Mouse (Mus musculus) left cerebral cortex, postnatal 14 days (tissue): Measurements from ENCODE around the gene Gpr146. TPM values are rescaled to one million over a fixed set of nuclear protein-coding genes. Genes with fewer than 3 reads are reported as not detected.
"Not testable (repeated sequence)": the region's sequence is repeated elsewhere in the genome, so short reads cannot be mapped to it uniquely, and the experiment has no call there.

Source experiments
- DNase-seq, 2 experiments: peaks; one replicate each; pipeline ENCODE4 v3.0.0; 2021 to 2022; ENCODE audit warnings: low spot score in 2 of 2, mixed read lengths in 1 of 2
- intact Hi-C: fragments of 180-260 bp; cut with DNase I; formaldehyde crosslinking; loops from one replicate; pipeline ENCODE4 v1.15.1; 2025
- total RNA-seq, 2 experiments: library from RNA; stranded (reverse); gene quantifications; 2 replicates each; pipeline ENCODE4 v1.2.3; 2021

Gpr146 gene
- total RNA-seq, 2 experiments from 2014 or later = 11.0 to 11.3 TPM

DNA sequence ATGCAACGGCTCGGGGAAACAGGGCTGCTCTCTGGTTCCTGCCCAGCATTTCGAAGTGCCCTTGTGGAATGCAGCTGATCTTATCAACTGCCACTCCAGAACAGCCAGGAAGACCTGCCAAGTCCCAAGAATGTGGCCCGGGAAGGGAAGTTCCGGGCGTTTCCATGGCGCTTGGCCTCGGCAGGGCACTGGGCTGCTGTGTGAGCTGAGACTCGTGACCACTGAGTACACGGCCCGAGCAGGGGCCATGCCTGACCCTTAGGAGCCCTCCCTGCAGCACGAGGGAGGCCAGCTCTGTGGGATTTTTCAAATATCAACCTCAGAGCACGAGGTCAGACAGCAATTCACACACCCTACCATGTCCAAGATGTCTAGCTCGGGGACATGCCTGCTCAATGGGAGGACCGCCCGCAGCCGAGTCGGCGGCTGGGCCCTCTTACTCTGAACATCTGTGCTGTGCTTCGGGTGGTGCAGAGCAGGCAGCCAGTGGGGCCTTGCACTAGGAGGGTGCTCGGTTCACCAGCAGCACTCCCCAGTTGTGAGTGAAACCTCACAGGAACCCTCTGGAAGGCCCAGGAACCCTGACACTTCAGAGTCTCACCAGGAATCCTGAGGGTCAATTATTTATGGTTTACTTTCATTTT lies 1.6 kb downstream of the Gpr146 start:
- DNase-seq = peak in 1 of 2 experiments; percentile 53
- intact Hi-C loops = no loop called here

DNA sequence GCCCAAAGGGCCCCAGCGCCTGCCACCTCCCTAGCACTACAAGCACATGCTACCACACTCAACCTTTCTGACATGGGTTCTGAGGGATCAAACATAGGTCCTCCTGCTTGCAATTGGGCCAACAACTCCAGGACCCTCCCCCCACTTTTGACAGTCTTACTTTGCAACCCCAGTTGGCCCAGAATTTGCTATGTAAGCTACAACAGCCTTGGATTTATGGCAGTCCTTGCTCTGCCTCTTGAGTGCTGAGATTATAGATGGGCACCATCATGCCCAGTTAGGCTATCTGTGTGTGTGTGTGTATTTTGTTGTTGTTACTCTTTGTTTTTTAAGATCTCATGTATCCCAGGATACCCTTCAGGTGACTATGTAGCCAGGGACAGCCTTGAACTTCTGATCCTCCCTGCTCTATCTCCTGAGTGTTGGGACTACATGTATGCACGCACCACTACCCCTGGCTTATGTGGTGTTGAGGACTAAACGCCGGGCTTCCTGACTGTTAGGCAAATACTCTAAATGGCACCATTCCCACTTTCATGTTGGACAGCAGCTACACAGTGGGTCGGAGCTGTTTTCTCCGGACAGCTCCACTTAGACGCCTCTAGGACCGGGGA lies 2.4 kb downstream of the Gpr146 start:
- intact Hi-C loops = no loop called here
- DNase-seq = no peak

DNA sequence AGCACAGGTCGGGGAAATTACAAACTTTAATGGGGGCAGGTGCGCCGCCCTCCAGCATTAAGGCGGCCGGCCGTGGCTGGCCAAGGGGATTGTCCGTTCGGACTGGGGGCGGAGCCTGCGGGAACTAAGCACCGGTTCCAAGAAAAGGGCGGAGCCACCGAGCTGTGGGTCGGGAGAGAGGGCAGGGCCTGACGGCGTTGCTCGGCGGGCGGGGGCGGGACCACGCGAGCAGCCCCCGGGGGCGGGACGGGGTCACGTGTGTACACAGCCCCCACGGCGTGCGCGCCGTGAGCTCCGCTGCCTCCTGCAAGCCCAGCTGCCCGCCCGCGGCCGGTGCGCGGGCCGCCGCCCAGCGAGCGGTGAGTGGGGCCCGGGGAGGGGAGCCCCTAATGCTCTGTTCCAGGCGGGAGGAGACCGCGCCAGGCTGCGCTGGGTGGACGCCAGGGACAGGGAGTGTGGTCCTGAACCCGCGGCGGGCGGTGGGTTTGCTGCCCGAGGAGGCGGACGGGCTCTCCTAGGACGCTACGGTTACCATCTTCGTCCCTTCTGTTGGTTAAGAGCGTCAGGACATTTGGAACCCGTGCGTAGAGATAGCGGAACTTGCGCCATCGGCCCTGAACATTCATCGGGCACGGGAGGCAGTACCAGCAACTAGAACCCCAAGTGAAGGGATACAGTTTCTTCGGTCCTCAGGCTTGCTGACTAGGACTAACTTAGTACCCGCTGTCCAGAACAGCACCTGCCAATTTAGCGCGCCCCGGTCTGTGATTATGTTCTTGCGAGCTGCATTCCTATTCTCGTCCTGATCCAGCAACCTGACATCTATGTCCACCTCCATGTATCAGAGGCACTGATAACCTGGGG lies 3.1 kb downstream of the Gpr146 start:
- intact Hi-C loops = no loop called here
- peak; percentile 85 to 86 for DNase-seq

DNA sequence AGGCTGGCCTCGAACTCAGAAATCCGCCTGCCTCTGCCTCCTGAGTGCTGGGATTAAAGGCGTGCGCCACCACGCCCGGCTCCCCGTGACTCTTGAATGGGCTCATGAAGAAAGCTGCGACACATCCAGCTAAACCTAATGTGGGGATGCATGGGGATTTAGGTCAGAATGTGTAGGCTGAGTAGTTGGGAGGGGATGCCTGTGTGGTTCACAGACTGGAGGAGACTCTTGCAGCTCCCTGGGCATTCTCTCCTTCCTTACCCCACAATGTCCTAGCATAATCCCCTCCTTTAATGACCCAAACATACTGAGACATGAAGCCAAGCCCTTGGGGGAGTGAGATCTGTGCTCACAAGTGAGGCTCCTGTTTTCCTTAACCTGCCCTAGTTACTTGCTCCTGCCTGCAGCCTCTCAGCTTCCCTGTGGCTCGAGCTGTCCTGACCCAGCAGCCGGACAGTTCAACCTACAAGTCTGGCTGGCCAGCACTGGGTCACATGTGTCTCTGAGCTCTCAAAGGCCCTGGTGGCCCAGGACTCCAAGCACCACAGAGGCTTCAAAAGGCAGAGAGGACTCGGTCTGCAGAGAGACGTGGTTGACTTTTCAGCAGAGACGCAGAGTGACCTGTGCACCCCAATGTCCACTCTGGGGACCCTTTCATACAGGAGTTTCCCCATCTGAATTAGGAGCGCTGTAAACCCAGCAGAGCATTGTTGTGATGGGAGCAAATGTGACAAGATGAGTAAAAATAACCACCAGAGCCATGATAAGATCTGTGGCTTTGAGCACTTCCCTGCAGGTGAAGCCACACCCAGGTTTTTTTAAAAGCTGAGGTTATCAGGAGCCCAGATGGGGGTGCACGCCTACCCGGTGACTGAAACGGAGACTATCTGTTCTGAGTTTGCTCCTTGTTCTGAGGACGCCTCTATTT lies 4.4 kb downstream of the Gpr146 start:
- intact Hi-C loops = no loop called here
- no peak for DNase-seq

DNA sequence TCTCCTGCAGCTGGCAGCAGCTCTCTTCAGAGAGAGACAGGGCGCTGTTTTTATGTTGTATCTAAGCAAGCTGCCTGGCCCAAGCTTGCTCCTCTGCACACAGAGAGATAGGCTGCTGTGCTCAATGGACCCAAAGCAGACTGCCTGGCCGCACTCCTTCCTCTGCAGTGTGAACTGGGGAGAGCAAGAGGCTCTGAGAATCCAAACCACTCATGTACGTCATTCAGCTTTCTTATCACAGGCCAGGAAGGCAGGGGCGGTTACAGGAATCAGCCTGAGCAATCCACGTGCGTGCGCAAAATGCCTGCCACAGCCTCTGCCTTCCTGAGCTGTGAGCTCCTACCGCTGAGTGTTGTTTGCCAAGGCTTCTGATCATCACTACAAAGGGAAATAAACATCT lies 5.3 kb downstream of the Gpr146 start:
- peak; percentile 58 to 67 for DNase-seq
- intact Hi-C loops = no loop called here

DNA sequence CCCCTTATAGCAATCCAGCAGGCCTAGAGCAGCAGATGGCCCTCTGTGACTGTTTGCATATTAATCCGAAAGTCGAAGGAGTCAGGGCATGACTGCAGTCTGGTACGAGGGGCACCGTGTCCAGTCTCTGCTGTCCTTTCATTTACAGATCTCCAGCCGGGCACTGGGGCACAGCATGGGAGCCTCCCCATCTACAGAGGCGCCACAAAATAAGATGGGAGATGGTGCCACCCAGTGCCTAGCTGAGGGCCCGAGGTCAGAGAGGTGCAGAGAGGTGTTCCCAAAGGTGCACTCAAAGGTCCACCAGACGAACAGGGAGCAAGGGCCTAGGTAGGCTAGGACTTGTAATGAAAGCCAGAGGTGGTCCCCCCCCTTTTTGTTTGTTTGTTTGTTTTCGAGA lies 5.7 kb downstream of the Gpr146 start:
- intact Hi-C loops = no loop called here
- DNase-seq = no peak

DNA sequence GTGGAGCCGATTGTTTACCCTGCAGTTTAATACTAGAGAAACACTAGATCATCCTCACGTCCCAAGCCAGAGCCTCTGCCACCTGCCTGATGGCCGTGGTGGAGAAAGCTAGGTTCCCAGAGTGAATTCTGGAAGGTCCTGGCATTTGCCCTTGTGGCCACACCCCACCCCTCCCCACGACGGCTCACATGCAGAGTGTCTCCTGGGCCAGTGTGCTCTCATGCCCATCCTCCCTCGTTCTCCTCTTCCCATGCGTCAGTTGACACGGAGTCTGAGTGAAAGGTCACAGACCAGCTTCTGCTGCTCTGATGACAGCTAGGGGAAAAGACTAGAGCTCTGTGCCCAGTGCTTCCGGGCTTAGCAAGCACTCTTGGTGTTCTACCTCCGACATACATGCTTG lies 7.0 kb downstream of the Gpr146 start:
- no peak for DNase-seq
- intact Hi-C loops = no loop called here

DNA sequence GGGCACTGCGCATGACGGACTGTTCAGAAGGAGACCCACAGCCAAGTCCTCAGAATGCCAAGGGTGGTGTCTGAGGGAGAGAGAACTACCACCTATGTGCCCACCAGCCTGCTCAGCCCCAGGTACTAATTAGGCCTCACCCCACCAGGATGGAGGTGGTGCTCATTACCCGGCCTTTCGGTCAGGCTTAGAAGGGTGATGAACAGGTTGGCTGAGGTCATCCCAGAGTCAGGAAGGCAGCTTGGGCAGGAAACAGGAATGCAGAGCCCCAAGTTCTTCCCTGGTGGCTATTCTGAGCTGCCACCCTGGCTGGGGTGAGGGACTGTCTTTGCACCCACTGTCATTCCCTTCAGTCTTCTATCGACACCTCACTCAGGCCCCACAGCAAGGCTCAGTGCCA lies 8.6 kb downstream of the Gpr146 start:
- DNase-seq = no peak
- intact Hi-C loops = no loop called here

DNA sequence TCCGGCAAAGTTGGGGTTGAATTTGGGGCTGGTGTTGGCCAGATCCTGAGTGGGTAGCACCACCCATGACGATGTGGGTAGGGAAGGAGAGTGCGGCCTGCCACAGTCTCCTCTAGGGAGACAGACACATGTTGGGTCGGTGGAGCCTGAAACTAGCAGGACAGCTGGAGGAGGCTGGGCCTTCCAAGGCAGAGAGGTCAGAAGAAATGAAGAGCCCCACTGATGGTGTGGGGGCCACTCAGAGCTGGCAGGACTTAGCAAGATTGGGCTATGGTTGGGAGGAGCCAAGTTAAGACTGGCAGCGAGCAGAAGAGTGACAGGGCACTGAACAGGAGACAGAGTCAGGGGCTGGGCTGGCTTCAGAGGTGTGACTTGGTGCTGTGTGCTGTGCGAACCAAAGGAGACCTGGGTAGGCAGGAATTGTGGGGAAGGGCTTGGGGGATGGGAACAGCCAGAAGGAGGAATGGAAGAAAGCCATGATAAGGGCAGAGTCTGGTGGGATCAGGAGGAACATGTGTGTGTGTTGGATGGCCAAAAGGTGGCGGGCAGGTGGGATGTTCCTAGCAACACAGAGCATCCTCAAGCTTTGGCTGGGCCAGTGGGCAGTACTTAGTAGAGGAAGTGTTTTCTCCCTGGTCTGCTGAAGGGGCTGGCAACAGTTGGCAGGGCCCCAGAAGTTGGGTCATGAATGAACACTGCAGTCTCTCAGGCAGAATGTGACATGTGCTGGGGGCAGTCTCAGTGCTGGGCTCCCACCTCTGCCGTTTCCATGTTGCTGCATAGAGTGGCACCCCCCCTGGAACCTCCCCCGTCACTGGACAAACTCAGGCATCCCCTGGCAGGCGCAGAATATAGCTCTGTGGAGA lies 10.1 kb downstream of the Gpr146 start:
- no peak for DNase-seq
- intact Hi-C loops = no loop called here

DNA sequence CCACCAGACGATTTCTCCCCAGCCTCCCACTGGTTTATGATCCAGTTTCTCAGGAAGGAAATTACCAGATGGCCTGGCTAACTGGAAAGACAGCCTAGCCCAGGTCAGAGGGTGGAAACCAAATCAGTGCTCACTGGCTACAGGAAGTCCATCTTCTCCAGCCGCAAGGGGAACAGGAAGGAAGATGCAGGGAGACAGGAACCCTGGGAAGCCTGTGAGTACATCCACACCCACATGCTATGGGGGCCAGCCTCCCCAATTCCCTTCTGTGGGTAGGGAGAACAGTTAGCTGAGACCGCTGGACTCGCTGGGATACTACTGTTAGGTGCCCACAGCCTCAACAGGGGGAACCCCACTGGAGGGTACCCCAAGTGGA lies 10.7 kb downstream of the Gpr146 start:
- DNase-seq = no peak
- intact Hi-C loops = no loop called here

DNA sequence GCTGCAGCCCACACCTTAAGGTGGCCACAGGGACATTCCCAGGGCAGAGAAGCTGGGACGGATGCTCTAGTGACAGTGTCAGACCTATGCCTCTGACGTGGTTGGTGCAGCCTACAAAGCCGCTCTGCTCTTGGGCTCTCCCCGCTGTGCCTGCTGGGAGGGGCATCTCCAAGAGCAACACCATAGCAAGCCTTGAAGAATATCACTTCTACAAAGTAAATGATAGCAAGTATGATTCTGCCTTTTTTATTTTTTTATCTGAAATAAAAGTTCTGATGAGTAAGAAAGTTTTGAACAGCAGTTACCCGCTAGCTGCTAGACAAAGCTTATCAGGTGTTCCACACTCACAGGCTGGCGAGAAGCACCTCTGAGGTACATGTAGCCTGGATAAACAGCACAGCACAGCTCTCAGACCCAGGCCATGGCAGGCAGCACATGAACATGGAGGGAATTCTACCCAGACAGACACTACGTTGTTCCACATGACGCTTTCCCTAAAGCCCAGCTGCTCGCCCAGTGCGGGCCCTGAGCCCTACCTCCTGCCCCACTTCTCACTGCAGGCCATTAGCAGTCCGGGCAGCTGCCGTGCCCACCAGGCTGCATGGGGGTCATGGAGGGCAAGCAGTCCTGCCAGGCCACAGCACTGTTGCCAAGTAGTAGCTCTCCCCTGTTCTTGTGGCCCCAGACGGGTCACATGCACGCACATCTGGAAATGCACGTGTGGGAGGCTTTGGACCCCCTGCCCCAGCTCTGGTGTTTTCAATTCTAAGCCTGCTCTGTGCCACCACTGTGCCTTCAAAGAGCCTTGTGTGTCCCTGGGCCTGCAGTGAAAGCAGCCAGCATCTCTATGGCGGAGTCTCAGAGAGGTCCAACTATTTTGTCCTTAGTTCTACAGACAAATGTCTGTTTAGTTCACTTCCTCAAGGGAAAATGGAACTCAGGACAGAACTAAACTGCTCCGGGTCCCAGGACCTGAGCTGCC lies 11.5 kb downstream of the Gpr146 start:
- peak; percentile 32 to 73 for DNase-seq
- intact Hi-C loops = no loop called here

DNA sequence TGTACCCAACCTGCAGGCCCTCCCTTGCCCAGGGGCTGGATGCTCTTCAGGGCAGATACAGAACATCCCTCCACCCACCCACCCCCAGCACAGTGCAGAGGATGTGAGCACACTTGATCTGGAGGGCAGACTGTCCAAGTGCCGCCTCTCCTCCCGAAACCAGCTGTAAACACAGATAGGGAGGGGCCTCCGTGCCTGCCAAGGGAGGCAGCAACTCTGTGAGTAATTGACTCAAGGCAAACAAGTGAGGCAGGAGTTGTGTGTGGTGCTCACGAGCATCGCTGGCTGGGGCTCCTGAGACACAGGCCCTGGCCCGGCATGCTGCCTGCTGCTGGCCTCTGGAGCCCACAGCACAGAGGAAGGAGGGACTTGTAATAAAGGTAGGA lies 12.2 kb downstream of the Gpr146 start:
- DNase-seq = peak; percentile 29 to 71
- intact Hi-C loops = no loop called here

DNA sequence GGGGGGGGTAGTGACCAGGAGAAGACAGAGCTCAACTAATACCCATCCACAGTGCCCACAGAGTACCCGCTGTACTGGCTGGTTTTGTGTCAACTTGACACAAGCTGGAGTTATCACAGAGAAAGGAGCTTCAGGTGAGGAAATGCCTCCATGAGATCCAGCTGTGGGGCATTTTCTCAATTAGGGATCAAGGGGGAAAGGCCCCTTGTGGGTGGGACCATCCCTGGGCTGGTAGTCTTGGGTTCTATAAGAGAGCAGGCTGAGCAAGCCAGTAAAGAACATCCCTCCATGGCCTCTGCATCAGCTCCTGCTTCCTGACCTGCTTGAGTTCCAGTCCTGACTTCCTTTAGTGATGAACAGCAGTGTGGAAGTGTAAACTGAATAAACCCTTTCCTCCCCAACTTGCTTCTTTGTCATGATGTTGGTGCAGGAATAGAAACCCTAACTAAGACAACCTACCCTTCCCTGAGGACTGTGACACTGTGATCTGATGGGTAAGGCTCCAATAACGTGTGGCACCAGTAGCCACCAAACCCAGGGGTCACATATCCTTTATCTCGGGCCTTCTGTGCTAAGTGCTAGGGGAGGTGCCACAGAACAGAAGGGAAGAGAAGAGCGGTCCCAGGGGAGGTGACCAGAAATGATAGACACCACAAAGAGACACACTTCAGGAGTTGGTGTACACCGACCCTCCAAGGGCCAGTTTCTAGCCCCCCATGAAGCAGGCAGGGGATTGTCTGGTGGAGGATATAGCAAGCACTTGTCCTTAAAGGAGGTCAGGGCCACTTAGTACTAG lies 13.0 kb downstream of the Gpr146 start:
- intact Hi-C loops, DNase-seq: not testable (repeated sequence)

DNA sequence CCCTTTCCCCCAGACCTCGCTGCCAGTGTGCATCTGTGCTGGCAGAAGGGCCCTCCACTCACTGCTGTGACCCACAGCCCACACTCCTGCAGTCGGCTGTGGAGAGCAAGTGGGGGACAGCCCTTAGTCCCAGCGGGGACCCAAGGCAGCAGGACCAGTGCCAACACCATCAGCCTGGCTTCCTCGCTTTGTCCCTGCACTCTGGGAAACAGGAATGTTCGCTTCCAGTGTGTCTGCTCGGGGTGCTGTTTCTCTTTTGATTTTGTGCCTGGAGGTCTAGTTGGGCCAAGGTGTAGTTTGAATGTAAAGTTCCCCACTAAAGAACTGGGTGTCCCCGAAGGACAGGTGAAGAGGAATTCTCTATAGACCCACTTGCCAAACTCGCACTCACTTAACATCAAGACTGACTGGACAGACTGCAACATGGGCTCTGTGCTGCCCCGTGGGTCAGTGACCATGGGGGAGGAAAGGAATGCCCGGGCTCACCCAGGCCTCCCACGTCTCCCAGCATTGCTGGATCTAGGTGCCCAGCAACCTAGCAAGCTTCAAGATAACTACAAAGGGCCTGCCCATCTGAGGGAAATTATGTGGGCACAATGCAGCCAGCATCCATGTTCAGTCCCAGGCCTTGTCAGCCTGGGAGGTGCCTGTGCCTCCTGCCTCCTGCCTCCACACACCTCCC lies 14.0 kb downstream of the Gpr146 start:
- intact Hi-C loops = no loop called here
- DNase-seq = no peak

DNA sequence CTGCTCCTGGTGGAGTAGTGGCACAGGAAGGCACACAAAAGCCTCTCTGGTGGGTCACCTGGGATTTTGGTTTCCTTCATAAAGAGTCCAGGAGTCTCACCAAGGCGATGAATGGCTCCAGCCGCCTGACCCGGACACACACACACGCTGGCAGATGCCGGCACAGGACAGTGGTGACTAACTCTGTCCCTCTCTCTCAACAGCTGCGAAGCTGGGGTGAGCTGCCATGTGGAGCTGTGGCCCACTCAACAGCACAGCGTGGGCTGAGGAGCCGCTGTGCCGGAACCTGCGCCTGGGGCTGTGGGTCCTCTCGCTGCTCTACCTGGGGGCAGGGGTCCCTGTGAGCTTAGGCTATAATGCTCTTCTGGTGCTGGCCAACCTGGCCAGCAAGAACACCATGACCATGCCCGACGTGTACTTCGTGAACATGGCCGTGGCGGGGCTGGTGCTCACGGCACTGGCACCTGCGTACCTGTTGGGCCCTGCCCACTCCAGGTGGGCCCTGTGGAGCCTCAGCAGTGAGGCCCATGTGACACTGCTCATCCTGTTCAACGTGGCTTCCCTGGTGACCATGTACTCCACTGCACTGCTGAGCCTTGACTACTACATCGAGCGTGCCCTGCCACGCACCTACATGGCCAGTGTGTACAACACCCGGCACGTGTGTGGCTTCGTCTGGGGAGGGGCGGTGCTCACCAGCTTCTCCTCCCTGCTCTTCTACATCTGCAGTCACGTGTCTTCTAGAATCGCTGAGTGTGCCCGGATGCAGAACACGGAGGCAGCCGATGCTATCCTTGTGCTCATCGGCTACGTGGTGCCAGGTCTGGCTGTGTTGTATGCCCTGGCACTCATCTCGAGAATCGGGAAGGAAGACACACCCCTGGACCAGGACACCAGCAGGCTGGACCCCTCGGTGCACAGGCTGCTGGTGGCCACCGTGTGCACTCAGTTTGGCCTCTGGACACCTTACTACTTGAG lies 15.0 kb downstream of the Gpr146 start:
- DNase-seq = no peak

More for the DNA sequence above, 15.0 kb downstream of the Gpr146 start:
- intact Hi-C loops = no loop called here
